Mouse (Mus musculus) mouse embryonic stem cell (cell line): ENCODE data around the gene Hist1h3e.

Experiments used
- in situ Hi-C, 2 experiments: fragments of 300-500 bp; cut with MboI; formaldehyde crosslinking; loops; 1 replicate in 1 of 2; 3 replicates in 1 of 2; pipeline ENCODE4 v1.14.3; 2019 to 2020; ENCODE audit warnings: low sequenced_read_pairs in 2 of 2, low pct_unique_long_range_greater_than_20kb in 1 of 2, mixed read lengths in 1 of 2; ENCODE audit not compliant: unreplicated experiment in 1 of 2

Gene Hist1h3e

DNA sequence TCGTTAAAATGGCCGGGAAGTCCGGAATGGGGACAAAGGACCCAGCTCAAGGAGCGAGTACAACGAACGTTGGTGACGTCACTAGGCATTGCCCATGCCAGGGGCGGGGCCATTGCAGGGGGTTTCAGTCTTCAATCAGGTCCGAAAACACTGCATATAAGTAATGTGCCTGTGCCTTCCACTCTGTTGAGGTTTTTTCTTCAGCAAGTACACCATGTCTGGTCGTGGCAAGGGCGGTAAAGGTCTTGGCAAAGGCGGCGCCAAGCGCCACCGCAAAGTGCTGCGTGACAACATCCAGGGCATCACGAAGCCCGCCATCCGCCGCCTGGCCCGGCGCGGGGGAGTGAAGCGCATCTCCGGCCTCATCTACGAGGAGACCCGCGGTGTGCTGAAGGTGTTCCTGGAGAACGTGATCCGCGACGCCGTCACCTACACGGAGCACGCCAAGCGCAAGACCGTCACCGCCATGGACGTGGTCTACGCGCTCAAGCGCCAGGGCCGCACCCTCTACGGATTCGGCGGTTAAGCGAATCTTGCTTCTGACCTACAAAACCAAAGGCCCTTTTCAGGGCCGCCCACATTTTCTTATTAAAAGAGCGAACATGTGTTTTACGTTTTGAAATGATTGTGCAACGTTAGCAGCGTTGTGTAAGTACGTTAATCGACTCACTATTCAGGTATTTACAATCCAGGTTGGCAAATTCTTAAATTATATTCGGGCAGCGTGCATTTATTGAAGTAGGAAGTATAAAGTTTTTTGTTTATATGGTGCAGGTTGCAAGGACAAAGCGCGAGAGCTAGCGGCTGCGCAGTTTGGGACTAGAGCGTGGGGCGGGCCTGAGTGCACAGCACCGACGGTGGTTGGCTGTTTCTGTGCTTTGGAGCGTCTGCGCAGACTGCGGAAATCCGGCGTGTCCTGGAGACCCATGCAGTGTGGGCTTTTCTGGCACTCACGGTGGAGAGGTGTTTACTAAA, 31.0 kb downstream of the Hist1h3e start, which contains the start of gene Hist1h4h:
TSS of gene Hist1h4h (plus strand) at position 150 of the 975 bp plus-strand sequence.
- in situ Hi-C loops, result no loop called here

DNA sequence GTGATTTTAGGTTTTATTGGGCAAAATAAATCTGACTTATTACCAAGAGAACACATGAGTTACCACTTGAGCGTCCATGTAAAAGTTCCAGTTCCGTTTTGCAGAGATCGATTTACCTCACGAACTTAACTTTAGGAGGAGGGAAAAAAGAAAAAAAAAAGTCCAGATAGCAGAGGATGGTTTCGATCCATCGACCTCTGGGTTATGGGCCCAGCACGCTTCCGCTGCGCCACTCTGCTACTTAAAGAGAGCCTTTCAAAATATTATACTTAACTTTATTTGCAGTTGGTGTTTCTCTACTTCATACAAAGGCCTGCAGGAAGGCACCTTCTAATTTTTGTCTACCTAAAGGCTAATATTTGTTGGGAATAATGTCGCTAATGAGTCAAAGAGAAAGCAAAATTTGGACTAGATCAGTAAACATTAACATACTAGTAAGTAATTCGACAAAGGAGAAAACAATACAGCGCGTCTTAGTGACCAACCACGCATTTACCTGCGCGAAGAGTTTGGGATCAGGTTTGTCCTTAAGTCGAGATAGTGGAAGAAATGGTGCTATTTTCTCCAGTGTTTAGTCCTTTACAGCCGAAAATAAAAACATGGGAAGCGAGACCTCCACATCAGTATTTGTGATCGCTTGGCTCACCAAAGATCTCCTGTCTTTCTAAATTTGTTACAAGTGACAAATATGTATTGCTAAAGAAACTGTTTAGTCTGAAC, 31.8 kb downstream of the Hist1h3e start:
- in situ Hi-C loops, result no loop called here

DNA sequence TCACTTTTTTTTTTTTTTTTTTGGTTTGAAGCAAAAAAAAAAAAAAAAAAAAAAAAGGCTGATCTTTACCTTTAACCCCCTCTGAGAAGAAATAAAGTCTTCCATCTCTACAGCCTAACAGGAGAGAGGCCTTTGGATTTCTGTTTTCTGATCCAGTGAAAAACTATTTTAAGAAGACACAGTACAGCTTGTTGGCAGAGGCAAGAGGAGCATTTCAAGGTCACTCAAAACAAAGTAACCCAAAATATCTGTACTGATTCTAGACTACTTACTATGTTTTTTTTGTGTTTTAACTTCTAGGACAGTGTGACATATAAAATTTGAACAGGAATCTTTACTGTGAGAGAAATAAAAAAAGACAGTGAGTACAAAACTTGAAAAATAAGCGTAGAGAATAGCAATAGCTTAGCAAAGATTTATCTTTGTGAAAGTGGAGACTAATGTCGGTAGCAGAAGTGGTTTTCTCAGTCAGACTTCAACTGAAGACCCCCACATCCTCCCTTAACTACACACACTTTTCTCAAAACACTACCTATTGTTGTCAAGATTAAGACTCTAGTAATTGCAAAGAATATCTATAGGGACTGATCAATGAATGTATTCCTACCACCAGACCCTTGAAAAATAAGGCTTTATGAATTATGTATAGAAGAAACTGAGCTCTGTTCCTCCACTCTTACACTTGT, 32.5 kb downstream of the Hist1h3e start:
- in situ Hi-C loops, result no loop called here

DNA sequence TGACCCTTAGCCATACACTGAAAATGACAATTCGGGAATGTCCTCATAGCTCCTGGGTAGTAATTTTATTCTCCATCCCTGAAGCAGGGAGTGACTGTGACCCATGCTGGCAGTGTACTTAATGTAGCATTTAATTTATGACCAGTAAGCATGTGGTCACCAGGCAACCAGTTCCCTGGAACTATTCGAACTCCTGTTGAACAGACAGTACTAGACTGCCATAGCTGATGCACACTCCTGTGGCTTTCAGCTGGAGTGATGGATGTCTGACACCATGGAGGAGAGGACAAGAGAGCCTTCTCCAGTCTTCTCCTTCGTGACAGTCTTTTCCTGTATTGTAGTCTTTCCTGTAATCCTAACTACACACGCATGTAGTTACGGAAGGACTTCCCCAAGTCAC, 33.2 kb downstream of the Hist1h3e start:
- in situ Hi-C loops, result no loop called here

DNA sequence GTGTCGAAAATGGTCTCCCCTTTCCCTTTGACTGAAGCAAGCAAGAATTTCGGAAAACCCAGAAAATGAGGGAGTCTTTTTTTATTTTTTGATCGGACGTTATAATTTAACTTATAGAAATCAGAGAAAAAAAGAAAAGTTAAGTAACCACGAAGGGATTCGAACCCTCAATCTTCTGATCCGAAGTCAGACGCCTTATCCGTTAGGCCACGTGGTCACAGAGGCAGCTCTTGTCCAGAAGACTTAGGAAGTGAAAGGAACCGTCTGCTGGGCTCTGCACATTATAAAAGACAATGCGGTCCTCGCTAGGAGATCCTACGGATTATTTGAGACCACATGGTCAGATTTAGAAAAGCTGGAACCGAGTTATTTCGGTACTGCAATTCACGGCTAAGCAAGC, 35.9 kb downstream of the Hist1h3e start:
- in situ Hi-C loops, result no loop called here

DNA sequence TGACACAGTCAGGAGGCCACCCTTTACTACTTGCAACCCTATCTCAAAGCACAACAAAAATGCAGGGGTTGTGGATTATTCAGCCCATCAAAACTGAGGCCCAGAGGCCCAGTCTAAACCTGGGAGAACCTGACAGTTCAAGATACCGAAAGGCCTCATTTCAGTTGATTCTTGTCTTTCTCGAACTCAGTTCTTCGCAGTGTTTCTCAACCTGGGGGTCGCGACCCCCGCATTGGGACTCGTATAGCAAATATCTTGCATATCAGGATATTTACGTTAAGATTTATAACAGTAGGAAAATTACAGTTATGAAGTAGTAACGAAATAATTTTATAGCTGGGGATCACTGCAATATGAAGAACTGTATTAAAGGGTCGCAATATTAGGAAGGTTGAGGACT, 36.3 kb downstream of the Hist1h3e start:
- in situ Hi-C loops, result no loop called here

DNA sequence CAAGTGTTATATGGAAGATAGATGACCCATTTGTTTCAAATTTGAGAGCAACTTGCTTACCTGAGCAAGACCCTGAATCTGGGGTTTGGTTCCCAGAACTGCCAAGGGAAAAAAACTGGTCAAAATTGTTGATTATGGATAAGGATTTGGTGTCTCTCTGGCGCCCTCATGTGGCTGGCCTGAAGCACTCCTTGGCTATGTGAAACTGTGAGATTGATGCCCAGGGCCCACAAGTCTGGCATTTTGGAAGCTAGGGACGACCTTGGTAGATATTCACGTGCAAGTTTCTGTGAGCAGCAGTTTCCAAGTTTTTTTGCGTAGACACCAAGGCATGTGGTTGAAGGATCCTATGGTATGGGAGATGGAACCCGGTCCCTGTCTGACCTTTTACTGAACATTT, 37.5 kb downstream of the Hist1h3e start:
- in situ Hi-C loops, result loop anchor here in 1 of 2 experiments (5.0 to 25.0 kb wide), 3 partner anchors 97 to 1487 kb away; partner anchors contain the start of genes Hist1h2ag, Hist1h2ah, Hist1h2bj and Hist1h2bk

DNA sequence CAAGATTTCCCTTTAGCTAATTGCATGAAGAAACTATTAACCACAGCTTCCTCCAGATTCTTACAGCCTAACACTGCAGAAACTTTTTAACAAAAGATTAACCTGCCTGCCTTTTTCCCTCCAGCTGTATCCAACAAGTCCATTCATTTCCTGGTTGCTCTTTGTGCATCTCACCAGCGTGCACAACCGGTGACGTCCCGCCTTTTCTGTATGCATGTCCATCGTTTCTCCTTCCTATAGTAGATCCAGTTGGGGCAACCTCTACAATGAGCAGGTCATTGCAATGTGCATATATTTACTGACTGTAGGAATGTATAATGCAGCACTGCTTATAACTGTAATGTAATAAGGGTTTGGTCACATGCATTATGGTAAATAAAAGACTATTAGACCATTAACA, 38.2 kb downstream of the Hist1h3e start:
- in situ Hi-C loops, result loop anchor here in 1 of 2 experiments (5.0 to 25.0 kb wide), 3 partner anchors 97 to 1487 kb away; partner anchors contain the start of genes Hist1h2ag, Hist1h2ah, Hist1h2bj and Hist1h2bk

DNA sequence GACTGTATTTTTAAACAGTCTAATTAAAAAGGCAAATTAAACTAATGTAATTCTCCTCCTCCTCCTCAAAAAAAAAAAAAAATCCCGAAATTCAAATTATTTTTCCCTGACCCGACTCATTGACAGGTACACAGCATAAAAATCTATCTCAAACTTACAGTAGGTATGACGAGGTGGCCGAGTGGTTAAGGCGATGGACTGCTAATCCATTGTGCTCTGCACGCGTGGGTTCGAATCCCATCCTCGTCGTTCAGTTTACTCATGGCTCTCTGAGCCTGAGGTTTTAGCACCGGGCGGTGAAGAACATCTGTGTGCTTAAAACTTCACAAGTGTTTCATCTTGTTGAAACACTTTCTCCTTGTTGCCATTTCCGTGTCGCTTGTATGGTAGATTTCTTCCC, 40.5 kb downstream of the Hist1h3e start:
- in situ Hi-C loops, result loop anchor here in 1 of 2 experiments (5.0 to 25.0 kb wide), 3 partner anchors 94 to 1484 kb away; partner anchors contain the start of genes Hist1h2ag, Hist1h2ah, Hist1h2bj and Hist1h2bk

DNA sequence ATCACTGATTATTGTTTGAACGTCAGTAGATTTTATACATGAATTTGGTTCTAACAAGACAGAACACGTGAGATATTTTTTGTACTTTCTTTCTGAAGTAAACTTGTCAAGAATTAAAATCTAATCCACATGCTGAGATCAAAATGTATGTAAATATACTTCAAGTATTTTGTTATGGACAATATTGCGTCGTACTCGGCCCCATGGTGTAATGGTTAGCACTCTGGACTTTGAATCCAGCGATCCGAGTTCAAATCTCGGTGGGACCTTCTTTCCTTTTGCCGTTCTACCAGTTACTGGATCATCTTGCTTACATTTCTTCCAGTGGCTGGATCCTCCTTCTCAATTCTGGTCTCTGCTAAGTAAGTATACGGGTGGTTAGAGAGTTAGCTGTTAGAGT, 42.8 kb downstream of the Hist1h3e start:
- in situ Hi-C loops, result loop anchor here (5.0 to 25.0 kb wide), 3 partner anchors 92 to 1482 kb away; partner anchors contain the start of genes Hist1h2ag (in 1 of the 2), Hist1h2ah (in 1 of the 2), Hist1h2bj (in 1 of the 2) and Hist1h2bk (in 1 of the 2)

DNA sequence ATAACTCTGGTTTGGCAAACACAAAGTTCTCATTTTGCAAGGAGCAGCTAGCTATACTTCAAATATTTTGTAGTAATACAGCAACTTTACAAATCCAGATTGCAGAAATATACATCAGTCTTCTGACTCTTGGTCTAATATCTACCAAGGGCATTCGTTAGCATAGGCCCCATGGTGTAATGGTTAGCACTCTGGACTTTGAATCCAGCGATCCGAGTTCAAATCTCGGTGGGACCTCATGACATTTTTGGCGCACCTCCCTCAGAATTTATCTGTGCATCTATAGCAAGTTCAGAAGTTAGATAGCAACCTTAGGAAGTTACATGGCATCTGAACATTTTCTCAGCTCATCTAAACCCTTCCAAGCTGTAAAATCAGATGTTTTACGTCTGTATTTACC, 43.3 kb downstream of the Hist1h3e start:
- in situ Hi-C loops, result loop anchor here (5.0 to 25.0 kb wide), 3 partner anchors 92 to 1482 kb away; partner anchors contain the start of genes Hist1h2ag (in 1 of the 2), Hist1h2ah (in 1 of the 2), Hist1h2bj (in 1 of the 2) and Hist1h2bk (in 1 of the 2)

DNA sequence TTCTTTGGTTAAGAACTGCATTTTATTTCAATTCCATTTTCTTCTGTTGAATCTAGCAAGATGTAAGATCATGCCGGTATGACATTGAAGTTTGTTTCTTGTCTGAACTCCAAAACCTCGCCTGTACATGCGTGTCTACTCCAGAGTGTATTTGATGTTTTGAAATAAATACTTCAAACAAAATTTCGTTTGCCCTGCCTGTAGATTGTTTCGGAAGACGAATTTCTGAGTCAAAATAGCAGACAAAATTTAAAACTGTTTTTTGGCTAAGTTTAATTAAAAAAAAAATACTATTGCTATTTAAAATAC, 43.9 kb downstream of the Hist1h3e start:
- in situ Hi-C loops, result loop anchor here (5.0 to 25.0 kb wide), 3 partner anchors 91 to 1481 kb away; partner anchors contain the start of genes Hist1h2ag (in 1 of the 2), Hist1h2ah (in 1 of the 2), Hist1h2bj (in 1 of the 2) and Hist1h2bk (in 1 of the 2)

DNA sequence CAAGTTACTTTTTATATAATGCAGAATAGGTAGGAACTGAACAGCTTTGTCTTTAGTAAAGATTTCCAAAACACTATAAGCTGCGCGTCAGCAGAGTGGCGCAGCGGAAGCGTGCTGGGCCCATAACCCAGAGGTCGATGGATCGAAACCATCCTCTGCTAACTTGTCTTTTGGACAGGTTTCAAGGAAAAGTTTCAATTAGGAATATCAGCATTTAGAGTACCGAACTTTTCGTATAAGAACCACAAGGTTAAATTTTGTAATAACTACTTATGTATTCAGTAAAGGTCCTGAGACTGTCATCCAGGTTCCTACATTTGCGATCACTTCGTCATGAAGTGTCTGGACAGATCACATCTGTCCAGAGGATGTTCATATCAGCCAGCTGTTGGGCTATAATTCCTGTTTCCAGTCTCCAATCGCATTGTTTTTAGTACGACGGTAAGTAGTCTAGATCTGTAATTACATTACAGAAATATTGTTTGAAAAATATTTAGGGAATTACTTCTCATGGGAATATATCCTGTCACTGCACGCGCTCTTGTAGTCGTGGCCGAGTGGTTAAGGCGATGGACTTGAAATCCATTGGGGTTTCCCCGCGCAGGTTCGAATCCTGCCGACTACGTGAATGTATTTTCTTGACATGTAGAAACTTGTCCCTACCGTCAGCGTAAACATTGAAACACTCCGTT, 44.4 kb downstream of the Hist1h3e start:
- in situ Hi-C loops, result loop anchor here (5.0 to 25.0 kb wide), 3 partner anchors 90 to 1480 kb away; partner anchors contain the start of genes Hist1h2ag (in 1 of the 2), Hist1h2ah (in 1 of the 2), Hist1h2bj (in 1 of the 2) and Hist1h2bk (in 1 of the 2)

DNA sequence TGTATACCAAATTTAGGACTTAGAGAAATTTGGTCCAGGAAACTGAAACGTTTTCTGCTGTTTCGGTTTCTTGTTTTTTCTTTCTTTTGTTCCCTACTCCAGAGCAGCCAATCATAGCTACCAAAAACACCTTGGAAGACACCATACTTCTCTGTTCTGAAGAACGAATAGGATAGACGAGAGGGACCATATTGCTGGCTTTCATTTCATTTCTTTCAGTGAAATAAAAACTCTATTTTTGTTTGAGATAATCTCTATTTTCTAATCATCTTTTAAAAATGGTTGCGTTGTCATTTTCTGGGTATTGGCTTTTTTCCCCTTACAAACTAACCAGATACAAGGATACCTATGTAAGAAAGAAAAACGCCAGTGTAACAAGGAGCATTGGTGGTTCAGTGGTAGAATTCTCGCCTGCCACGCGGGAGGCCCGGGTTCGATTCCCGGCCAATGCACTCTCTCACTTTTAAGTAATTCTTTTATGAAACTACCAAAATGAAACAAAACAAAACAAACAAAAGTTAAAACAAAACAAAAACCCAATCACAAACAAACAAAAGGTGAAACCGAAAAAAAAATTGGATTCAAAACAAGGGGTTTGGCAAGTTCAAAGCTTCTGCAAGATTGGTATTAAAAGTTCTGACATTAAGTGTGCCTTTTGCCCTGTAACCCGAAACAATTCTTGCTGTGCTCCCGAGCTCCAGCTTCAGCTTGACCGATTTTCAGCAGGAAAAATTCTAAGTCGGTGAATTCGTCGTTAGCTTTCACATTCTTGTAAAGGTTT, 45.2 kb downstream of the Hist1h3e start:
- in situ Hi-C loops, result loop anchor here (5.0 to 25.0 kb wide), 3 partner anchors 90 to 1480 kb away; partner anchors contain the start of genes Hist1h2ag (in 1 of the 2), Hist1h2ah (in 1 of the 2), Hist1h2bj (in 1 of the 2) and Hist1h2bk (in 1 of the 2)

DNA sequence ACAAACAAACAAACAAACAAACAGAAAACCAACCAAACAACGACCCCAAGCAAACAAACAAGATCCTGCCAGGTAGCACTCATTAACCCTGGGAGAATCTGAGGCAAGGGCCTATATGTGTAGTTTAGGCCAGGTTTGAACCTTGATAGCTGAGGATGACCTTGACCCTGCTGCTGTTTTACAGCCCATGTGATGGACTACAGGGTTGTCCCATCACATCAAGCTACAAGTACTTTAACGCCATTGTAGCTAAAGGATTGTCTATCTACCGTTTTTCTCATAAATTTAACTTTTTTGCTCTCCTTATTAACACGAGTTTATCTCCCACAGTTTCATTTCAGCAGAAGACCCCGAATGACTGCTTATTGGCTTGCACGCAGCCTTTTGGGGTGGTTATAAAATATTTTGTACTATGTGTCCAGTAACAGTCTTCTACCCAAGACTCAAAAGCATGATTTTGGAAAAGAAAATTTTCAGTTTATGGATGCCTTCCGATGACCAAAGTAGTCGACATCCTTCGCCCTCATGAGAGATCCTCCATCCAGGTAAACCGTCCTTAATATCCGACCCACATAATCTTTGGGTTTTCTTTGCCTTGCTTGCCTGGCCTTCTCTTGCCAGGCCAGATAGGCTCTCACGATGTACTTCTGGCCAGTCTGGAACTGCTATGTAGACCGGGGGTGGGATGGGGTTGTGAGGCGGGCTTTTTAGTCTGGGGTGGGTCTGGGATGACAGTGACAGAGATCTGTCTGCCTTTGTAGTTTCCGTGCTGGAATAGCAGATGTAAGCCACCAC, 46.1 kb downstream of the Hist1h3e start:
- in situ Hi-C loops, result loop anchor here (5.0 to 25.0 kb wide), 3 partner anchors 89 to 1479 kb away; partner anchors contain the start of genes Hist1h2ag (in 1 of the 2), Hist1h2ah (in 1 of the 2), Hist1h2bj (in 1 of the 2) and Hist1h2bk (in 1 of the 2)
